Mouse (Mus musculus) gastrocnemius, adult 2 months (tissue): ENCODE data around the gene Them7. TPM values are rescaled to one million over a fixed set of nuclear protein-coding genes. Genes with fewer than 3 reads are reported as not detected.
A peak's percentile ranks its signal among the peaks of the same experiment; 100 is the strongest.

Source experiments
- DNase-seq: peaks from one replicate; pipeline ENCODE4 v3.0.0; 2022
- H3K27ac ChIP-seq: fragments of 200-600 bp; 2 replicates; pipeline ENCODE4 v1.8.1; 2022; ENCODE audit warnings: mild to moderate bottlenecking
- H3K4me3 ChIP-seq: fragments of 200-600 bp; 2 replicates; pipeline ENCODE4 v1.8.1; 2022; ENCODE audit warnings: mild to moderate bottlenecking, moderate library complexity
- CTCF ChIP-seq: fragments of 200-600 bp; IDR thresholded peaks from 2 replicates; pipeline ENCODE4 v1.8.1; 2022; ENCODE audit warnings: antibody characterized with exemption, mild to moderate bottlenecking, moderate library complexity
- intact Hi-C: fragments of 180-260 bp; cut with DNase I; formaldehyde crosslinking; loops from one replicate; pipeline ENCODE4 v1.15.1; 2025
- total RNA-seq, 2 experiments: library from RNA; stranded (reverse); gene quantifications; 2 replicates each; pipeline ENCODE4 v1.2.3; 2021

Gene Them7
- total RNA-seq, 2 experiments from 2014 or later, result 0.22 TPM; not detected in 1

DNA sequence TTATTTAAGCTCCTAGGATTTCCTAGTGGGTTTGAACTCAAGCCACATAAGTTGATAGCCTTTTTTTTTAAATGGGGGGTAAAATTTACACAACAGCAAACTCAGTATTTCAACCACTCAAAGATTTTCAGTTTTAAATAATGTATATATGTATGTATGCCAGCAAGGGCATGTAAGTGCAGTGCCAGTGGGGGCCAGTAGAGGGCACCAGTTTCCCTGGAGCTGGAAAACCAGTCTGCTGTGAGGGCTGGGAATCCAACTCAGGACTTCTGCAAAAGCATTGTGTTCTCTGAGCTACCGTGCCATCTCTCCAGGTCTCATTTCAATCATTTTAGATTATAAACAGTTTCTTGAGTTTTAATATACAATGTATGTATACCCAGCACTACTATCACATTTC, 74.8 kb downstream of the Them7 start:
- intact Hi-C loops, result no loop called here
- Histone ChIP-seq H3K4me3 (no peak overlapping the region), H3K27ac (no peak overlapping the region)
- peak; percentile 47 for TF ChIP-seq CTCF
- no peak for DNase-seq

DNA sequence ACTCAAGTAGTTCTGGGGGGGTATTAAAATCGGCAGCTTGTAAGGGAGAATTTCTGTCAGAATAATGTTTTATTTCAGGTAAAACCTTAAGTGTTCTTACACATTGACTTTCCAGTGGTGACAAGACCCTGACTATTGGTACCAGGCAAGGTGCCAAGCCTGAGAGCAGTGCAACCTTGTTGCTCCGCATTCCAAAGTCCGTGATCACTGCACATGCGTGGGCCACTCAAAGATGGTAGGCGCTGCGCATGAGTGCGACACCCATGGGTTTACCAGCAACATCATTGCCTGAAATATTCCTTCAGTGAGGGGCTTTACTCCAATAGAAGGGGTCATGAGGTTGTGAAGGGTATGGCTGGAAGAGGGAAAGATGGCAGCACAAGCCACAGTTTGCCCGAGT, 77.0 kb downstream of the Them7 start:
- no peak for TF ChIP-seq CTCF
- no peak for DNase-seq
- Histone ChIP-seq H3K4me3 (no peak overlapping the region), H3K27ac (no peak overlapping the region)
- intact Hi-C loops, result no loop called here

- intact Hi-C loops, result no loop called here
- Histone ChIP-seq H3K4me3 (no peak overlapping the region), H3K27ac (no peak overlapping the region)
- no peak for DNase-seq
- no peak for TF ChIP-seq CTCF
Observed at GRCm38 (mm10) chr2:105301531-105301930, 77.4 kb downstream of the Them7 start.

GRCm38 (mm10) chr2:105303962-105304514, 79.9 kb downstream of the Them7 start:
- TF ChIP-seq CTCF, result no peak
- intact Hi-C loops, result no loop called here
- Histone ChIP-seq H3K4me3 (no peak overlapping the region), H3K27ac (no peak overlapping the region)
- DNase-seq, result no peak

GRCm38 (mm10) chr2:105305876-105306275, 81.8 kb downstream of the Them7 start:
- intact Hi-C loops, result no loop called here
- DNase-seq, result no peak
- Histone ChIP-seq H3K4me3 (no peak overlapping the region), H3K27ac (no peak overlapping the region)
- TF ChIP-seq CTCF, result no peak

- intact Hi-C loops, result no loop called here
- TF ChIP-seq CTCF, result peak; percentile 31
- no peak overlapping the region for H3K27ac ChIP-seq
- no peak for DNase-seq
- H3K4me3 ChIP-seq, result no peak overlapping the region
Observed at GRCm38 (mm10) chr2:105311414-105311813, 87.3 kb downstream of the Them7 start.

DNA sequence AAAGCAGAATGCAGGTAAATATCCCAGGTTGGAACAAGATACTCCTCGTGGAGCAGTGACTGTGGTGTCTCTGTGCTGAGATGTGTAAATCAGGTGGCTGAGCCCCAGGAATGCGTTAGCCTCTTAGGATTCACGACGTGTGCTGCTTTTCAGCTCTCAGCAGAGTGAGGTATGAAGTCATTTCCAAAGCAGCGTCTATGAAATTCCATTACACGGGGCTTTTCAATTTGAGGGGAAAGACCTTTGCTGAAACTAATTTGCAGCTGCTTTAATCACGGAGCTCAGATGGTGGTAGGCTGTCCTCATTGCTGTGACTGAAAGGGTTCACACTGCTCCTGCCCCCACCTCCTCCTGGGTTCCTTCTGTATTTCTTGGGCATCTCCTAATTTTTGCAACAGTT, 87.9 kb downstream of the Them7 start:
- Histone ChIP-seq H3K27ac (no peak overlapping the region), H3K4me3 (no peak overlapping the region)
- DNase-seq, result no peak
- TF ChIP-seq CTCF, result no peak
- intact Hi-C loops, result no loop called here

DNA sequence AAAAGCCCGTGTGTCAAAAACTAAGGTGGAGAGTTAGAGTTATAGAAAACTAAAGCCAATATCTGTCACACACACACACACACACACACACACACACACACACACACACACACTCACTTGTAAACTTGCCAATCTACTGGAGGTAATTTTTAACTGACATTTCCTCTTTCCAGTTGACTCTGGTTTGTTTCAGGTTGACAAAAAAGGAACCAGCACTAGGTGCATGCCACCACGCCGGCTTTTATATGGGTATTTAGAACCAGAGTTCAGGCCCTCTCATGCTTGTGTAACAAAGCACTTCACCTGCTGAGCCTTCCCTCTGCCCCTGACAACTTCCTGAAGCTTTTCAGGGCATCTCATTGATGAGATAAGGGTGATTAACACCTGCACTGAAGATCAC, 89.0 kb downstream of the Them7 start:
- Histone ChIP-seq H3K4me3 (no peak overlapping the region), H3K27ac (no peak overlapping the region)
- DNase-seq, result no peak
- TF ChIP-seq CTCF, result no peak
- intact Hi-C loops, result no loop called here

- Histone ChIP-seq H3K4me3 (no peak overlapping the region), H3K27ac (no peak overlapping the region)
- TF ChIP-seq CTCF, result no peak
- intact Hi-C loops, result no loop called here
- DNase-seq, result no peak
Observed at GRCm38 (mm10) chr2:105317556-105318184, 93.5 kb downstream of the Them7 start.

- H3K27ac ChIP-seq, result no peak overlapping the region
- TF ChIP-seq CTCF, result no peak
- no peak for DNase-seq
- intact Hi-C loops, result no loop called here
- no peak overlapping the region for H3K4me3 ChIP-seq
Observed at GRCm38 (mm10) chr2:105326067-105326466, 101.9 kb downstream of the Them7 start.

DNA sequence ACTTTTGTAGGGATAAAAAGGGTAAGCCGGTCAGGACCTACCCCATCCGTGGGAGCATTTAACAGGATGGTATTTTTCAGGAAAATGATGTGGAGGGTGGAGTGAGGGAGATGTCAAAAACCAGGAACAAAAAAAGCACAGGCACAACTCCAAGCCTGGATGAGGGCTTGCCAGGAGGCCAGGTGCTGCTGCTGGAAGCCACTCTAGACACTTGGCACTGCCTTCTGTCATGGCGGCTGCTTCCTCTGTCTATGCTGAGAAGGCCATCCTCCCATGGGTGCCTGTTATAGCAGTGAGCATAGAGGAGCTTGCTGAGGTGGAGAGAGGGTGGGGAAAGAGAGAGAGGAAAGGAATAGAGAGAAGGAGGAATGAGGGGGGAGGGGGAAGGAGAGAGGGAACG, 105.9 kb downstream of the Them7 start:
- Histone ChIP-seq H3K4me3 (no peak overlapping the region), H3K27ac (no peak overlapping the region)
- DNase-seq, result peak; percentile 22
- intact Hi-C loops, result no loop called here
- TF ChIP-seq CTCF, result no peak

DNA sequence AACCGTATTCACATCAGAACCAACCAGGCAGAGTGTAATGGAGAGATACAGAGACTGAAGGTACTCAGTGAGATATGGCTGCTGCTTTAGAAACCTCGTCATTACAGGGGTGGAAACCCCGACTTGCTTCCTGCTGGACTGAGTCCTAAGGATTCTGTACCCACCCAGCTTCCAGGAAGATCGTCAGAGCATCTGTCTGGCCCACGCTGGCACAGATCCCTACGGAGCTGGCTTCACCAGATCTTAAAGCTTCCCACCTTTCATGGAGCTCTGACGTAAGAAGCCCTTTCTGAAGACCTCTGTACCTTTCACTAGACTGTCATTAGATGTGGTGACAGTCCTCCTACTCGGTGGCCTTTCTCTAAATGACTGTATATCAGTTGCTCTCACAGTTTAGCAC, 109.0 kb downstream of the Them7 start:
- intact Hi-C loops, result no loop called here
- no peak for TF ChIP-seq CTCF
- Histone ChIP-seq H3K4me3 (no peak overlapping the region), H3K27ac (no peak overlapping the region)
- no peak for DNase-seq

GRCm38 (mm10) chr2:105333976-105334713, 110.0 kb downstream of the Them7 start:
- intact Hi-C loops, result loop anchor here (1.0 kb wide), 1 partner anchor 94 kb away; no protein-coding TSS in a partner anchor
- TF ChIP-seq CTCF, result peak; percentile 91
- peak; percentile 22 for DNase-seq
- Histone ChIP-seq H3K27ac (no peak overlapping the region), H3K4me3 (no peak overlapping the region)

- intact Hi-C loops, result no loop called here
- no peak overlapping the region for H3K27ac ChIP-seq
- DNase-seq, result no peak
- H3K4me3 ChIP-seq, result no peak overlapping the region
- TF ChIP-seq CTCF, result no peak
Observed at GRCm38 (mm10) chr2:105335661-105336060, 111.5 kb downstream of the Them7 start.
